Mouse (Mus musculus) stomach, postnatal 0 days (tissue): ENCODE data around the gene Pitpnm3.

ENCODE experiments used
- CTCF ChIP-seq: IDR thresholded peaks from 2 replicates; pipeline ENCODE4 v1.5.1; 2016; ENCODE audit warnings: antibody characterized with exemption, low read depth, mild to moderate bottlenecking, moderate library complexity
- EP300 ChIP-seq: optimal IDR thresholded peaks from 2 replicates; pipeline ENCODE3; 2016; ENCODE audit warnings: antibody characterized with exemption

DNA sequence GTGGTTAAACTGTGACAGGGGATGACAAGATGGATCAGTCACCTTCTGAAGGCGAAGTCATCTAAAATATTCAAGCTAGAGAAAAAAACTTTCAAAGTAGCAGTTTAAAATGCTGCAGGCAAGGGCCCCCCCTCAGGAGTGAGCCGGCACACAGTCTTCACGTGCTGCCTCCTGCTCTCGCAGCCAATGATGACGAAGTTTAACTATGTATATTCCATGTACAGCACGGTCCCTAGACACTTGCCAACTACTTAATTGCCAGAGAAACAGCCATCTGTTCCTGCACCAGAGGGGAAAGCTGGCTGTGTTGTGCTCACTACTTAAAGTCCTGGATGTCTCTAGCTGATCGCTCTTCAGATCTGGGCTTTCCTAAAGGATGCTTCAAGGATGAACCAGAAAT lies 67.6 kb downstream of the Pitpnm3 start:
- TF ChIP-seq CTCF (no peak), EP300 (no peak)
